ENCODE assay signal across 23 mouse cellular contexts in genomic region chr4:130876016-130876726, GRCm38 (mm10). TPM values are rescaled to one million over a fixed set of nuclear protein-coding genes. Genes with fewer than 3 reads are reported as not detected.
DNase-seq lines count a peak whose midpoint lies in the region; ATAC-seq lines count a peak whose summit lies in the region.
"Had no signal": no experiment of that assay in that cellular context is flagged by ENCODE, and none has a peak within 500 bp of the region (broad histone marks: within the 10 kb centered on the region; RNA-seq: fewer than 3 reads in every experiment).

No protein-coding gene starts in this region.

- no peaks in the 10 kb centered on the region for H3K36me3 ChIP-seq in kidney, embryonic 15.5 days
- H3K36me3 ChIP-seq: embryonic facial prominence, embryonic 12.5 days; heart, embryonic 13.5 days; hindbrain, embryonic 15.5 days; intestine, embryonic 15.5 days had no signal

- no peak overlapping the region for H3K4me3 ChIP-seq in kidney, embryonic 15.5 days (replicated peaks)
- H3K4me3 ChIP-seq: embryonic facial prominence, embryonic 12.5 days; heart, adult 2 months; heart, embryonic 13.5 days; hindbrain, embryonic 15.5 days; intestine, embryonic 15.5 days had no signal

- no peak overlapping the region for H3K9ac ChIP-seq in kidney, embryonic 15.5 days
- H3K9ac ChIP-seq: embryonic facial prominence, embryonic 12.5 days; forebrain, postnatal 0 days; heart, embryonic 13.5 days; hindbrain, embryonic 15.5 days; intestine, embryonic 15.5 days had no signal

- peaks cover 35% of the 10 kb centered on the region for H3K4me1 ChIP-seq in kidney, embryonic 15.5 days

- no peak overlapping the region for H3K27ac ChIP-seq in kidney, embryonic 15.5 days
- H3K27ac ChIP-seq: embryonic facial prominence, embryonic 12.5 days; heart, adult 2 months; heart, embryonic 13.5 days; hindbrain, embryonic 15.5 days; intestine, embryonic 15.5 days had no signal

- ATAC-seq in kidney, embryonic 15.5 days (replicated peaks; ENCODE audit: low FRiP score) = 0 out of 2 replicates have a peak, but pooled peaks have one; percentile 7
- ATAC-seq: CD4-positive, CD25-positive, alpha-beta regulatory T cell, adult 4 months; forebrain, postnatal 0 days; intestine, embryonic 15.5 days had no signal

- H3K9me3 ChIP-seq in kidney, embryonic 15.5 days (replicated peaks) = no peaks in the 10 kb centered on the region
- H3K9me3 ChIP-seq: embryonic facial prominence, embryonic 12.5 days; heart, embryonic 13.5 days; hindbrain, embryonic 15.5 days; intestine, embryonic 15.5 days had no signal

- intact Hi-C loops in heart, postnatal 25 days (cut with DNase I) = no loop called here

- peaks cover 19% of the 10 kb centered on the region for H3K27me3 ChIP-seq in kidney, embryonic 15.5 days

- 39% methylated on average over 14 of the region's 14 CpGs for WGBS in kidney, embryonic 15.5 days

- H3K4me2 ChIP-seq in kidney, embryonic 15.5 days = no peak overlapping the region
- H3K4me2 ChIP-seq: embryonic facial prominence, embryonic 12.5 days; heart, embryonic 13.5 days; hindbrain, embryonic 15.5 days; intestine, embryonic 15.5 days had no signal

- DNase-seq in kidney, postnatal 25 days = no peak
- peak; percentile 29 for DNase-seq in 3T3-L1 (ENCODE audit: low read depth, low spot score)
- DNase-seq in NIH3T3 (ENCODE audit: low read depth) = peak; percentile 44
- peak; percentile 69 for DNase-seq in adrenal gland, postnatal 25 days
- DNase-seq in spleen, postnatal 4 days (ENCODE audit: low spot score in 2 of 2) = no peak
- no peak for DNase-seq in heart, postnatal 25 days (ENCODE audit: low spot score)
- no peak for DNase-seq in c-Kit-positive CD71-positive TER-119-positive erythroid progenitor cells, embryonic 14.5 days (ENCODE audit: low spot score)
- DNase-seq: cerebellum, adult 9-10 months; forebrain, postnatal 0 days; gastrocnemius, postnatal 36 days; heart, adult 2 months; heart, postnatal 14 days; kidney, adult 9 months; lung, postnatal 4 days; right cerebral cortex, postnatal 14 days; spleen, adult 18-20 months; thymus, postnatal 14 days had no signal

RNA-seq across cellular contexts. Expression of gene Laptm5, which starts 36.8 kb away (rescaled TPM):
- polyA plus RNA-seq in kidney, embryonic 15.5 days (2015; fragmentation: Nextera tagmentation; extraction: Ambion mirVana) = 25.5 and 28.9 TPM in 2 replicates
- total RNA-seq in adrenal gland, postnatal 25 days (2021) = 12.1 and 13.6 TPM in 2 replicates
- 10 to 100 TPM; 17.8 to 18.4 TPM for total RNA-seq in heart, postnatal 25 days (2021)

Comparison
In these comparisons a context has a peak if more than half of its experiments do, and no peak if none do; other contexts are left out.
1. DNase-seq: peak in 3T3-L1 (single experiment), NIH3T3 (single experiment) and adrenal gland, postnatal 25 days (single experiment); none in kidney, postnatal 25 days (0 of 2), spleen, postnatal 4 days (0 of 2), heart, postnatal 25 days (single experiment) and c-Kit-positive CD71-positive TER-119-positive erythroid progenitor cells, embryonic 14.5 days (single experiment).